Mouse (Mus musculus) embryonic facial prominence, embryonic 14.5 days (tissue): ENCODE measurements around the gene Gtf3a. TPM values are rescaled to one million over a fixed set of nuclear protein-coding genes. Genes with fewer than 3 reads are reported as not detected.

Source experiments
- ATAC-seq: fragments of 200-750 bp; cut with Nextera tagmentation; 2 replicates; pipeline ENCODE4 v1.8.0; 2017; ENCODE audit warnings: low read depth, moderate number of reproducible peaks, moderate TSS enrichment
- DNase-seq: peaks from one replicate; pipeline ENCODE4 v3.0.0-alpha.2; 2015; ENCODE audit warnings: low spot score
- H3K27ac ChIP-seq: fragments of 300-500 bp; sonication (generic); replicated peaks from 2 replicates; pipeline ENCODE4 v1.5.1; 2014; ENCODE audit warnings: low read depth, mild to moderate bottlenecking, low read length, moderate library complexity
- H3K27me3 ChIP-seq: fragments of 300-500 bp; sonication (generic); replicated peaks from 2 replicates; pipeline ENCODE4 v1.6.1; 2014; ENCODE audit warnings: low read length; ENCODE audit not compliant: control insufficient read depth, insufficient read depth
- H3K36me3 ChIP-seq: fragments of 300-500 bp; sonication (generic); 2 replicates; pipeline ENCODE4 v1.6.1; 2014; ENCODE audit warnings: low read length, mixed read lengths; ENCODE audit not compliant: control insufficient read depth, insufficient read depth
- H3K4me1 ChIP-seq: fragments of 300-500 bp; sonication (generic); 2 replicates; pipeline ENCODE4 v1.6.1; 2014; ENCODE audit warnings: antibody characterized with exemption, low read length; ENCODE audit not compliant: control insufficient read depth, insufficient read depth
- H3K4me2 ChIP-seq: fragments of 300-500 bp; sonication (generic); 2 replicates; pipeline ENCODE4 v1.6.1; 2014; ENCODE audit warnings: low read depth, mild to moderate bottlenecking, low read length, moderate library complexity, mixed read lengths
- H3K4me3 ChIP-seq: fragments of 300-500 bp; sonication (generic); 2 replicates; pipeline ENCODE4 v1.5.1; 2014; ENCODE audit warnings: low read depth, mild to moderate bottlenecking, low read length
- H3K9ac ChIP-seq: fragments of 300-500 bp; sonication (generic); 2 replicates; pipeline ENCODE4 v1.6.1; 2014; ENCODE audit warnings: low read depth, mild to moderate bottlenecking, low read length, moderate library complexity, mixed read lengths
- H3K9me3 ChIP-seq: fragments of 300-500 bp; sonication (generic); 2 replicates; pipeline ENCODE4 v1.6.1; 2016; ENCODE audit warnings: low read length; ENCODE audit not compliant: control insufficient read depth
- WGBS: fragments of 180-500 bp; shearing (Covaris S2); extraction: QIAGEN DNeasy Blood & Tissue Kit; methylation state at CpG from one replicate; pipeline ENCODE4 v1.1.7; 2014; 5-methylcytosine and 5-hydroxymethylcytosine counted together
- polyA plus RNA-seq: library from polyadenylated mRNA; unstranded; fragments of >200 nt; fragmentation: Nextera tagmentation; extraction: Ambion mirVana; gene quantifications from 2 replicates; pipeline ENCODE4 v1.2.1, GENCODE M21; 2014

The Gtf3a gene
- polyA plus RNA-seq, 1 experiment from 2014 or later, result 86.0 TPM

DNA sequence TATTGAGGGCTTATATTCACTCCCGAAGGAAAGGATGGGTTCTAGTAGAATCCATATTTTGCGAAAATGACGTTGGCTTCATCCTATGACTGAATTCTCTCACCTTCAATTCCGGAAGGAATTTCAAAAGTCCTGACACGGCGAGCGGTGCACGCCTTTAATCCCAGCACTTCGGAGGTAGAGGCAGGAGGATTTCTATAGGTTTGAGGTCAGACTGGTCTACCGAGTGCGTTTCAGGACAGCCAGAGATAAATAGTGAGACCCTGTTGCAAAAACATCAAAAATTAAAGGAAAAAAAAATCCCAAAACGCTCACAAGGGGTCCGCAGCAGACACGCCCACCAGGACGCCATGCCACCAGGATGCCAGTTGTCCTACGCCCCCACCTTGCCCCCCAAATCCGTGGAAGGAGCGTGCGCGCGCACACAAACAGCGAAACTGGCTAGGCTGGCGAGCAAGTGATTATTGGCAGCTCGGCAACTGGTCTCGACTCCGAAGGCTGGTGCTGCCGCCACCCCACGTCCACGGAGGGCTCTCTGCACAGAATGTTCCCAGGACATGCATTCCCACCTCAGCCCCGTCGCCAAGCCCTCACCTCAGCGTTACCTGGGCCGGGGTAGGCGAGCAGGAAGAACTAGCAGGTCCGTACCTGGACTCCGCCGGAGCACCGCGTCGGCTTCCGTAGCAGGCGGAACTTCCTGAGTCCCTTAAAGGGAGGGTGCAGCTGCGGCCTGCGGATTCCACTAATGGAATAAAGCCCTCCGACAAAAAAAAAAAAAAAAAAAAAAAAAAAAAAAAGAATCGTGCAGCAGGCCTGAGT, 14.9 kb downstream of the Gtf3a start, which contains the start of gene Mtif3:
Gene Mtif3 (minus strand): TSS at position 683 of the 819 bp plus-strand sequence.
- H3K9ac ChIP-seq, result peak within 1 kb of the TSS; percentile 81
- H3K4me2 ChIP-seq, result peak within 1 kb of the TSS; percentile 68
- H3K27ac ChIP-seq, result peak within 1 kb of the TSS; percentile 52
- peak; percentile 96 for DNase-seq
- peaks cover 22% of the 10 kb centered on the region for H3K36me3 ChIP-seq
- H3K27me3 ChIP-seq, result no peaks in the 10 kb centered on the region
- 2% methylated on average over 42 of the region's 46 CpGs for WGBS
- peak within 1 kb of the TSS; percentile 82 for H3K4me3 ChIP-seq
- H3K4me1 ChIP-seq, result peaks cover 4% of the 10 kb centered on the region; the same call in 1 of the 2 replicates
- ATAC-seq, result peak; percentile 92
- no peaks in the 10 kb centered on the region for H3K9me3 ChIP-seq

DNA sequence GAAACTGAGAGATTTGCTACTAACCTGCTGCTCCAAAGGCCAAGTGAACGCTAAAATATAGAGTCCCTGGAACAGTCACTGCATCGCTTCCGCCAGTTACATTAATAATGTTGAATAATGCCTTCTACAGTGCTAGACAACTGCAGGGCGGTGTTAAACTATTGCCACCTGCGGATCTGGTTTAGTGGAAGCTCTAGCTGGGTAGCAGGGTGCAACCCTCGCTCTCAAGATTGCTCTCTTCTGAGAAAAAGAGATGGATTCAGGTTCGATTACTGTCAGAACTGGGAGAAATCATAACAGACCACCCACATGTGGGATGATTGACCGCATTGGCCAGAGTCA, 15.5 kb downstream of the Gtf3a start:
- H3K27ac ChIP-seq, result peak overlapping the region; percentile 52; the same call in 1 of the 2 replicates
- peaks cover 16% of the 10 kb centered on the region for H3K36me3 ChIP-seq
- H3K9ac ChIP-seq, result peak overlapping the region; percentile 81
- peaks cover 4% of the 10 kb centered on the region; the same call in 1 of the 2 replicates for H3K4me1 ChIP-seq
- ATAC-seq (peak; percentile 19; the same call in 1 of the 2 replicates), DNase-seq (no peak)
- no peaks in the 10 kb centered on the region for H3K9me3 ChIP-seq
- WGBS, result 53% methylated on average over 8 of the region's 8 CpGs
- H3K4me2 ChIP-seq, result peak overlapping the region; percentile 68
- no peaks in the 10 kb centered on the region for H3K27me3 ChIP-seq
- H3K4me3 ChIP-seq, result peak overlapping the region; percentile 82

GRCm38 (mm10) chr5:146968695-146969393, 20.4 kb downstream of the Gtf3a start:
- no peak for DNase-seq
- 64% methylated on average over 13 of the region's 13 CpGs for WGBS

DNA sequence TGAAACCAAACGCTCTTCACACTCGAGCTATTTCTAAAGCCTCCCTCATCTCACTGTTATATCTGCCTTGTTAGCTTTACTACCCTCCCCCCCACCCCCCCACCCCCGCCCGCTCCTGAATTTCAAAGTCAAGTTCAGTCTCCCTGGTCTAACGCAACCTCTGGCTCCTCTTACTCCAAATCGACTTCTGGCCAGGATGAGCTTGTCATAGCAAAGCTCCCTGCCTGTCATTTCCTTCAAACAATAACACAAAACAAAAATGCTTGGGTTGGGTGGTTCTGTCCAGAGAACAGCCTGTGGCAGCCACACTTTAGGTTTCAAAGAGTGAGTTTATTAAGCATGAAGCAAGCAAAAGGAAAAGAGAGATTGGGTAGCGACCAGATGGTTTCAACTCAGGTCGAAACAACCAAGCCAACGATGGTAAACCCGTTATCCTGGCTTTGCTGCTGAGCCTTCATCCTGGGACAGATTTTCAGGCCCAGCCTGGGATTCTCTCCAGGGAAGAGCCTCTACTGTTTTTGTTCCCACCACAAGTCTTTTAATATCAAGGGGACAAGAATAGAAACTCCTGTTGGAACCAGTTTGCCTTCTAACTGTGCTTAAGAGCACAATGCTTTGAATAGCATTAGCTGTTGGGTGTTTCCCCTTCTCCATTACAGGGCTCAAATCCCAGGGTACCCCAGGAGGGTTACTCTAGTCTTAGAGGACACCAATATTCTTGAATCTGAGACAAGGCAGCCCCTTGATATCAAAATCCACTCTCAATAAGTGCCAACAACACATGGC, 23.5 kb downstream of the Gtf3a start:
- DNase-seq, result no peak
- Histone ChIP-seq H3K4me3 (no peak overlapping the region), H3K27ac (no peak overlapping the region), H3K27me3 (no peaks in the 10 kb centered on the region), H3K4me1 (no peaks in the 10 kb centered on the region), H3K36me3 (no peaks in the 10 kb centered on the region), H3K4me2 (no peak overlapping the region), H3K9ac (no peak overlapping the region), H3K9me3 (no peaks in the 10 kb centered on the region)
- 54% methylated on average over 10 of the region's 10 CpGs for WGBS
- no peak for ATAC-seq

More at GRCm38 (mm10) chr5:146968695-146969393, 20.4 kb downstream of the Gtf3a start:
- Histone ChIP-seq H3K27ac (no peak overlapping the region), H3K4me2 (no peak overlapping the region), H3K9ac (no peak overlapping the region), H3K36me3 (no peaks in the 10 kb centered on the region), H3K4me1 (no peaks in the 10 kb centered on the region), H3K27me3 (no peaks in the 10 kb centered on the region), H3K9me3 (no peaks in the 10 kb centered on the region), H3K4me3 (no peak overlapping the region)
- no peak for ATAC-seq

GRCm38 (mm10) chr5:146973353-146973752, 24.9 kb downstream of the Gtf3a start:
- Histone ChIP-seq H3K36me3 (no peaks in the 10 kb centered on the region), H3K4me2 (no peak overlapping the region), H3K27me3 (no peaks in the 10 kb centered on the region), H3K9ac (no peak overlapping the region), H3K4me3 (no peak overlapping the region), H3K4me1 (no peaks in the 10 kb centered on the region), H3K9me3 (no peaks in the 10 kb centered on the region), H3K27ac (no peak overlapping the region)
- ATAC-seq (no peak), DNase-seq (no peak)
- 88% methylated on average over 9 of the region's 9 CpGs for WGBS

DNA sequence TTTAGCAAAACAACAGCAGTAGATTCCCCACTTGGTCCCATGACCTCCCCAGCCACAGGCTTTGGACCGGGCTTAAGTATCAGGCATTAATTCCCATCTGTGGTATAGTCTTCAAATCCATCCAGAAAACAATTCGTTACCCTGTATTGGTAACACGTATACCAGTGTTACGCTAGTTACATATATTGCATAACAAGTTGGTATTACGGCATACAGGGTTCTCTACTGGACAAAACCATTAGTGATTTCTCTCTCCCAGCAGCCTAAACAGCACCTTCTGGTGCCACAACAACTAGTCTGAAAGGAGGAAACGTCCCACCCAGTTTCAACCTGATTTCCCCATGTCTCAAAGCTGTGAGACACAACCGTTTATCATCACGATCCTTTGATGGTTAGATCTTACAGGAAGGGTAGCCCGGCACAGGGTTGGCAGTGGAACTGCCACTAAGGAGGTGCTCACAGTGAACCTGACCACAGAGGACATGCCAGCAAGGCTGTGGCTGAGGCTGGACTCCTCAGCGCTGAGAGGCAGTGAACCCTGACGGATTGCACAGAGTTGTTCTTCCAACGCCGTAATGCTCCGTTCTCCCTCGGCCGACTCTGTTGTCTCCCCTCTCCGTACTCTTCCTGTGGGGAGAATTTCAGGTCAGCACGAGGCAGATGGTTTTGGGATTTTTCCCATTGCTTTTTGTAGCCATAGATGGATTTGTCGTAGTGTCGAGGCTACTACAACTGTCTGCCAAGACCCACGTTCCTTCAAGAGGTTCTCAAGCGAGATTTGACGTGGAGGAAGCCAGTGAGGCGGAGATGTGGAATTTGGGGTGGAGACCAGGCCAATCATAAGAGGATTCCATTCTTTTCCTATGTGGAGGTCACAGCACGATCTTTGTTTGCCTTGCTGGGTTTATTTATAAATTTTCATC, 25.7 kb downstream of the Gtf3a start:
- Histone ChIP-seq H3K4me1 (no peaks in the 10 kb centered on the region), H3K27me3 (no peaks in the 10 kb centered on the region), H3K4me2 (no peak overlapping the region), H3K27ac (no peak overlapping the region), H3K9me3 (no peaks in the 10 kb centered on the region), H3K9ac (no peak overlapping the region), H3K4me3 (no peak overlapping the region), H3K36me3 (no peaks in the 10 kb centered on the region)
- 75% methylated on average over 25 of the region's 25 CpGs for WGBS
- DNase-seq (no peak), ATAC-seq (no peak)

DNA sequence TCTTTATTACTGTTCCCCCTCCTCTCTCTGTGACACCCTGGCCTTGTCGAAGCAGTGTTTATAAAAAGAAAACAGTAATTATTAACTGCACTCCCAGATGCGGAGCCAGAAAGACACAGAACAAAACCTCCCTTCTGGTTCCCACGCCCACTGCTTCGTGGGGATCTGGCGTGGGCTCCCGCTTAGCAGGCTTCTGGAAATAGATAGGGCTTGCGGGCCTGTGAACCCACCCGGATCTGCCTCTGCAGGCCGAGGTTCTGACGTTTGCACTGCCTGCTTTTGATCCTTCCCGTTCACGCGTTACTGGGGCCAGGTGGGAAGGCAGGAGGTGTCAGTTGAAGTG, 26.3 kb downstream of the Gtf3a start:
- no peak overlapping the region for H3K9ac ChIP-seq
- no peaks in the 10 kb centered on the region for H3K36me3 ChIP-seq
- H3K4me3 ChIP-seq, result no peak overlapping the region
- H3K4me1 ChIP-seq, result no peaks in the 10 kb centered on the region
- 59% methylated on average over 13 of the region's 13 CpGs for WGBS
- DNase-seq (no peak), ATAC-seq (no peak)
- H3K27ac ChIP-seq, result no peak overlapping the region
- no peak overlapping the region for H3K4me2 ChIP-seq
- no peaks in the 10 kb centered on the region for H3K9me3 ChIP-seq
- H3K27me3 ChIP-seq, result no peaks in the 10 kb centered on the region

GRCm38 (mm10) chr5:146981376-146981775, 32.9 kb downstream of the Gtf3a start:
- no peak overlapping the region for H3K27ac ChIP-seq
- H3K4me2 ChIP-seq, result no peak overlapping the region
- WGBS, result 82% methylated on average over 6 of the region's 6 CpGs
- H3K27me3 ChIP-seq, result peaks cover 3% of the 10 kb centered on the region; the same call in 1 of the 2 replicates
- DNase-seq, result no peak
- H3K4me3 ChIP-seq, result no peak overlapping the region
- no peak for ATAC-seq
- no peaks in the 10 kb centered on the region for H3K9me3 ChIP-seq
- no peaks in the 10 kb centered on the region for H3K4me1 ChIP-seq
- no peak overlapping the region for H3K9ac ChIP-seq
- no peaks in the 10 kb centered on the region for H3K36me3 ChIP-seq
